Mouse (Mus musculus): Measurements from ENCODE around the gene Ddx10. TPM values are rescaled to one million over a fixed set of nuclear protein-coding genes. Genes with fewer than 3 reads are reported as not detected.
A peak's percentile ranks its signal among the peaks of the same experiment; 100 is the strongest.
"Not testable (repeated sequence)": the region's sequence is repeated elsewhere in the genome, so short reads cannot be mapped to it uniquely, and the experiment has no call there.

Ddx10 gene
- polyA plus RNA-seq, 1 experiment from 2014 or later = 21.1 TPM

DNA sequence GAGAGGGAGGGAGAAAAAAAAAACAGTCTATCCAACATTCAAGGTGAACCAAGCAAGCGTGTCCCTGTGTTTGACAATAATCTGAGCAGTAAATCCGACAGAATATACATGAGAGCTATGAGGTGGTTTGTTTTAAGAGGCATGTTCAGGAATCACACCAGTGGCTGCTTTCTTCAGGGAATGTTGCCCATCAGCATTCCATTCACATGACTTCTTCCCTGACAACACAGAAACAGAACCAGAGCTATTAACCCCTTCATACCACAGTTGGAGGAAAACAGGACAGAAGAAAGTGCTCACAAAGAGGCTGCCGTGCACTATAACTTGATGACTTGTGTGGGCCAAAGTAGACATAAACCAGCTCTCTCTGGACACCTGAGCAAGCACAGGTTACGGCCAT, 16.5 kb upstream of the Ddx10 start:
- WGBS = 76% methylated on average over 4 of the region's 4 CpGs
- H3K4me1 ChIP-seq (replicated peaks) = no peaks in the 10 kb centered on the region
- H3K4me3 ChIP-seq = no peak overlapping the region
- H3K27ac ChIP-seq = no peak overlapping the region
- no peaks in the 10 kb centered on the region for H3K27me3 ChIP-seq (ENCODE audit: insufficient read depth, poor library complexity, severe bottlenecking)
- H3K9me3 ChIP-seq = no peaks in the 10 kb centered on the region
- H3K36me3 ChIP-seq = no peaks in the 10 kb centered on the region
- no peak for DNase-seq (ENCODE audit: low spot score)

DNA sequence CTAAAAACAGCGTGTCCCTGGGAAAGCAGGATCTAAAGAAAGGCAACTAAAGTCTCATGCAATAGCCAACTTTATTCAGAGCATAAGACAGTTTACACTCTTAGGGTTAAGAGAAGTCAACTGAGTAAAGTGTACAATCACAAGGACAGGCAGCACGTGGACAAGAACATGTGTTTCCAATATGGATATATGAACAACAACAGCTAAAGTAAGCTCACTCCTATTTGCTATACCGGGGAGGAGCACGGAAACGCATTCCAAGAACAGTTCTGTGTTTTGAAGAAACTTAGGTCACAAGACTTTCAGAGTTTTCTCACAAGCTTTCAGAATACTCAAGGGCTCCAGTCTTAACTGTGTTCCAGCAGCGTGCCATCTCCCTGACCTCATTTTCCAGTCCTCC, 10.3 kb upstream of the Ddx10 start:
- no peak for DNase-seq (ENCODE audit: low spot score)

DNA sequence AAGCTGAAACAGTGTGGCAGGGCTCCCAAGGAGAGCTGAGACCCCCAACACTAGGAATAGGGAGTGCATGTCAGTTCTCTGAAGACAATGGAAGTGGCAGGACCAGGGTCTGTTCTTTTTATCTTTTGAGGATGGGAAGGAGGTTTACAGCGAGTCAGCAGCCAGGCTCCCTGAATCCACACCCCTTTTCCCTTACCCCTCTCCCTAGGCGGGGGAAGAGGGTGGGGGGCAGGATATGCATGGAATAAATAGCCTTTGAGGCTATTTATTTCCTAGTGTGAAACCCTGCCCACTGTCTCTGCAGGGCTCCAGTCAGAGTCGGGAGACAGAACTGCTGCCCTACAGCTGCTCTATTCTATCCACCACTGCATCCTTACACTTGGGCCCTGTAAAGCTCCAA, 9.9 kb upstream of the Ddx10 start:
- WGBS = 1% methylated on average over 3 of the region's 3 CpGs
- no peak overlapping the region for H3K4me3 ChIP-seq
- peaks cover 13% of the 10 kb centered on the region for H3K4me1 ChIP-seq (replicated peaks)
- H3K9me3 ChIP-seq = no peaks in the 10 kb centered on the region
- H3K27me3 ChIP-seq (ENCODE audit: insufficient read depth, poor library complexity, severe bottlenecking) = no peaks in the 10 kb centered on the region
- no peaks in the 10 kb centered on the region for H3K36me3 ChIP-seq
- DNase-seq (ENCODE audit: low spot score) = peak; percentile 10
- peak overlapping the region; percentile 20; the same call in 1 of the 2 replicates for H3K27ac ChIP-seq

More for the DNA sequence above, 10.3 kb upstream of the Ddx10 start:
- H3K27me3 ChIP-seq (ENCODE audit: insufficient read depth, poor library complexity, severe bottlenecking) = no peaks in the 10 kb centered on the region
- no peak overlapping the region for H3K27ac ChIP-seq
- H3K4me3 ChIP-seq = no peak overlapping the region
- no peaks in the 10 kb centered on the region for H3K36me3 ChIP-seq
- WGBS = 39% methylated on average over 6 of the region's 6 CpGs
- H3K9me3 ChIP-seq = no peaks in the 10 kb centered on the region
- H3K4me1 ChIP-seq (replicated peaks) = peaks cover 13% of the 10 kb centered on the region

DNA sequence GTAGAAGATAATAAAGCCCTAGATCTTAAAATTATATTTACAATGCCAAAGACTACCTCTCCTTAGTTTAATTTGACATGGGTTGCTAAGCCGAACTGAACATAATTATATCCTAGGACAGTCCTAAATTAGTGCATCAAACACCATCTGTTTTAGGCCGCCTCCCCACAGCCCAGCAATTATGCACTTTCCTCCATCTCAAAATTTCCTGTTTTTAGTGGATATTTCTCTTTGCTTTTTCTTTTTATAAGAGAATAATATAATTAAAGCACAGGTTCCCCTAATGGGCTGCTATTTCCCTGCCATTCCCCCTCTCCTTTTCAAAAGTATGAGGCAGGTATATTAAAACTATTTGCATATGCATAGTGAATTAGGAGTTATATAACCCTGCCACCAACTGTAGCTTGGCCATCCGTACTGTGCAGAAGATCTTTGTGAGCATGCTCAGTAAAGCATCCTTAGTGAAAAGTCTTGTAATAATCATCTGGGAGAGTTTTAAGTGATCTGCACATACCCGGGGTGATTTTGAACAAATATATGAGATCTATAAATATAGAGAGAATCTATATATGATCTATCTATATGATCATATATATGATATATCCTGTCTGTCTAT, 8.9 kb upstream of the Ddx10 start:
- no peak overlapping the region for H3K27ac ChIP-seq
- H3K4me3 ChIP-seq = no peak overlapping the region
- DNase-seq (ENCODE audit: low spot score) = no peak
- no peaks in the 10 kb centered on the region for H3K27me3 ChIP-seq (ENCODE audit: insufficient read depth, poor library complexity, severe bottlenecking)
- 86% methylated on average over 4 of the region's 4 CpGs for WGBS
- no peaks in the 10 kb centered on the region for H3K36me3 ChIP-seq
- peaks cover 13% of the 10 kb centered on the region for H3K4me1 ChIP-seq (replicated peaks)
- no peaks in the 10 kb centered on the region for H3K9me3 ChIP-seq

DNA sequence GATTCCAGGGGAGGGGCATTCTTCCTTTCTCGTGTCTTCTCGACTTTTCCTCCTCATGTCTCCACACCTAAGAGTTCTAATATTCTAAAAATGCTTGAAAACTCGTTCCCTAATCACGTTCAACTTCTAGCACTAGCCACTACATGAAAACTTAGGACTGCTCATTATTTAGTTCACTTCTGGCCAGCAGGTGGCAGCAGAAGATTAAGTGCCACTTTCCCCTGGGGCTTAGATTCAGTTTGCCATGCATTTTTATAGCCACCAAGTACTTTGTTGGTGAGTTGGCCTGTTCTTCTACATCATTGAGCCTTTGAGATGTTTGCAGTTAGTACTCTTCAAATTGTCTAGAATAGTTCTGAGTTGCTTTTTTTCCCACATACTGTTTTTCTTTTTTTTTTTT, 6.5 kb upstream of the Ddx10 start:
- DNase-seq (ENCODE audit: low spot score) = peak; percentile 62
- Histone ChIP-seq H3K4me3 (no peak overlapping the region), H3K9me3 (no peaks in the 10 kb centered on the region), H3K36me3 (no peaks in the 10 kb centered on the region), H3K4me1 (replicated peaks) (peaks cover 13% of the 10 kb centered on the region), H3K27ac (no peak overlapping the region), H3K27me3 (ENCODE audit: insufficient read depth, poor library complexity, severe bottlenecking) (no peaks in the 10 kb centered on the region)
- WGBS = 10% methylated on average over 4 of the region's 4 CpGs

DNA sequence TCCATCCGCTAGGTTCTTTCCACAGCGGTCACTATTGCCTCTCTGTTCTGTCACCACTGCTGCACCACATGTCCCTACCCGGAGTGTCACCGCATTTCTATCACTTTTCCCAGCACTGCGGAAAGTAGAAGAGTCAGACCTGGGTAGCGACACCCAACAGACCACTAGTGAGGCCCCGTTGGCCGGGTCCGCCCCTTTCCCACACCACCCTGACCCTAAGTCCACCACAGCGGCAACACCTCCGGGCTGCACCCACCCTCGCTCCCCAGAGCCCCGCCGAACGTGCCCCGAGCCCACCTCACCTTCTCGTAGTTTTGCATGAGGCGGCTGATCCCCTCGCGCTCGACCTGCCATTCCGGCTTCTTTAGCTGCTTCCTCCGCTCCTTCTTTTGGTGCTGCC, 337 bp downstream of the Ddx10 start:
- no peaks in the 10 kb centered on the region for H3K36me3 ChIP-seq
- no peaks in the 10 kb centered on the region for H3K27me3 ChIP-seq (ENCODE audit: insufficient read depth, poor library complexity, severe bottlenecking)
- peaks cover 21% of the 10 kb centered on the region for H3K4me1 ChIP-seq (replicated peaks)
- peak overlapping the region; percentile 91 for H3K4me3 ChIP-seq
- no peaks in the 10 kb centered on the region for H3K9me3 ChIP-seq
- DNase-seq (ENCODE audit: low spot score) = no peak
- under 1% methylated on average over 23 of the region's 23 CpGs for WGBS
- peak overlapping the region; percentile 72 for H3K27ac ChIP-seq

DNA sequence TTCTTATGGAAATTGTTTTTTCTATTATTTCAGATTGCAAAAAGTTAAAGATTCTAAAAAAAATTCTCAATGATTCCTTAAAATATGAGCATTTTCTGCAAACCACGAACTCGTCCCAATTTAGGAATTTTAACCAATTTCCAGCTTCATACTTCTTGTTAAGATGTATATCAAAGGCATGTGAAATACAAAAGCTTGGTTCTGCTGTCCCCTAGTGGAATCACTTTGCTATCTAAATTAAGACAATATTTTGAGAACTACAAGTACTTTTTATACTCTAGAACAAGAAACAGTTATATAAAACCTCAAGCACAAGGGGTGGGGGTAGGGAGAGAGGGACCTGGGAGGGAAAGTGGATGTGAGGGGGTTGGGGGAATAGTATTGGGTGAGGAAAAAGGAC, 29.7 kb downstream of the Ddx10 start:
- no peaks in the 10 kb centered on the region for H3K27me3 ChIP-seq (ENCODE audit: insufficient read depth, poor library complexity, severe bottlenecking)
- no peak overlapping the region for H3K4me3 ChIP-seq
- WGBS = 89% methylated on average over 2 of the region's 2 CpGs
- no peaks in the 10 kb centered on the region for H3K4me1 ChIP-seq (replicated peaks)
- no peak overlapping the region for H3K27ac ChIP-seq
- H3K36me3 ChIP-seq = peaks cover 9% of the 10 kb centered on the region
- no peak for DNase-seq (ENCODE audit: low spot score)
- no peaks in the 10 kb centered on the region for H3K9me3 ChIP-seq

DNA sequence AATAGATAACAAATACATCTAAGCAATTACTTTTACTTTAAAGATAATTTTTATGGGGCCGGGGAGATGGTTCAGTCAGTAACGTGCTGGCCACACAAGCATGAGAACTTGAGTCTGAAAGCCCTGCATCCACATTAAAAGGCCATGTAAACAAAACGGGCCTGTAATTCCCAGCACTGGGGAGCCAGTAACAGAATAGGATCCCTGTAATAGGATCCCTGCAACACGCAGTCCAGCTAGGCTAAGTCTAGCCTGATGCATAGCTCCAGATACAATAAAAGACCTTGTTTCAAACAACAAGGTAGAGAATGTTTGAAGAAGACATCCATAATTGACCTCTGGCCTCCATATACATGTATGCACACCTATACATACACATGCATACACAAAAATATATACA, 39.6 kb downstream of the Ddx10 start:
- WGBS = 80% methylated on average over 4 of the region's 4 CpGs
- no peak overlapping the region for H3K4me3 ChIP-seq
- peaks cover 18% of the 10 kb centered on the region for H3K36me3 ChIP-seq
- DNase-seq (ENCODE audit: low spot score) = no peak
- H3K27me3 ChIP-seq (ENCODE audit: insufficient read depth, poor library complexity, severe bottlenecking) = no peaks in the 10 kb centered on the region
- H3K4me1 ChIP-seq (replicated peaks) = no peaks in the 10 kb centered on the region
- no peak overlapping the region for H3K27ac ChIP-seq
- H3K9me3 ChIP-seq = no peaks in the 10 kb centered on the region

DNA sequence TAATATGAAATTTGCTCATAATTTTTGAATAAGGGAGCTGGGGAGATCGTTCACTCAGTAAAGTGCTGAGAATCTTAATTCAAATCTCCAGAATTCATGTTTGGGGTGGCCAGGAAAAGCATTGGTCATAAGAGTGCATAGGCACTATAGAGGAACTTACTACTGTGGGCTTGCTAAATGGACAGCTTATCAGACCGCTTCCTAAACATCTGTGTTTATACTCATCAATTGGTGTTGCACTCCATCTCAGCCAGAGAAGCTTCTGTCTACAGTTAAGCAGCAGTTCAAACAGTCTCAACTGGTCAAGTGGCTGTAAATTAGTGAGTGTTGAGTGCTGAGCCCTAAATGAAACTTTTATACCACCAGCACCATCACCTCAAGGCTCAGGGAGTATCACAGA, 73.3 kb downstream of the Ddx10 start:
- Histone ChIP-seq H3K9me3 (no peaks in the 10 kb centered on the region), H3K27ac (no peak overlapping the region), H3K4me3 (no peak overlapping the region), H3K4me1 (replicated peaks) (no peaks in the 10 kb centered on the region), H3K27me3 (ENCODE audit: insufficient read depth, poor library complexity, severe bottlenecking) (no peaks in the 10 kb centered on the region), H3K36me3 (no peaks in the 10 kb centered on the region)
- 91% methylated on average over 2 of the region's 2 CpGs for WGBS
- DNase-seq (ENCODE audit: low spot score) = no peak

DNA sequence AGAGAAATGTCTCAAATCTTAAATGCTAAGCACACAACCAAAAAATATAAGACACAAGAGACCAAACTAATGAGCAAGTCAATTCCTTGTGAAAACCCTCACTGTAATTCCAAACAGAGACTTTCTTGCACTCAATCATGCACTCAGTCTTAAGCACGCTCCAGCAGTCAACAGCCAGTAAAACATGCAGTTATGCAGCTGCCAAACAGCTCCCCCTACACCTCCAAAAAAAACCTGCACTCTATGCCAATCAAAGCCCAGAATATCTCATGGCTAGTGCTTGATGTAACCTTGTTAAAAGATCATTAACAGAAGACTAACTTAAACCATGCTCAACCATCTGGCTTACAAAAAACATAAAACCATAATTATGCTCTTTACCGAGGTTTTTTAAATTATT, 74.6 kb downstream of the Ddx10 start:
- no peaks in the 10 kb centered on the region for H3K36me3 ChIP-seq
- no peaks in the 10 kb centered on the region for H3K9me3 ChIP-seq
- H3K4me3 ChIP-seq = no peak overlapping the region
- no peak for DNase-seq (ENCODE audit: low spot score)
- H3K27ac ChIP-seq = no peak overlapping the region
- 73% methylated on average over 2 of the region's 2 CpGs for WGBS
- no peaks in the 10 kb centered on the region for H3K27me3 ChIP-seq (ENCODE audit: insufficient read depth, poor library complexity, severe bottlenecking)
- H3K4me1 ChIP-seq (replicated peaks) = no peaks in the 10 kb centered on the region

DNA sequence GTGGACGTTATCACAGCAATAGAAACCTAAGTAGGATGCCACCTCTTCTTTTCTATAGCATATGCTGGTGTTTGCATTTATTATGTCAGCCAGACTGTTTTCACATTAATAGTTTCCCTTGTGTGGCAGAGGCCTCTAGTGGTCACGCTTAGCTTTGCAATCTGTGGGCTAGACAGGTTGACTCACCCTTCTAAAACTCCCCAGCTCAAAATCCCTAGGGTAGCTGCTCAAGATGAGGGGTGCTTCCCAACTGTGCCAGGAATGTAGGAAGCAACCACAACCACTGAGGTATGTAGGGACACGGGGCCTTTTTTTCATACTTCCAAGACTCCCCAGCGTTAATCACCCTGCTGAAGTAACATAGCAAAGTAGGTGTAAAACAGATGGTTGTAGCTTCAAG, 103.6 kb downstream of the Ddx10 start:
- Histone ChIP-seq H3K36me3 (no peaks in the 10 kb centered on the region), H3K4me3 (no peak overlapping the region), H3K4me1 (replicated peaks) (no peaks in the 10 kb centered on the region), H3K9me3 (no peaks in the 10 kb centered on the region), H3K27ac (no peak overlapping the region), H3K27me3 (ENCODE audit: insufficient read depth, poor library complexity, severe bottlenecking) (no peaks in the 10 kb centered on the region)
- peak; percentile 48 for DNase-seq (ENCODE audit: low spot score)
- WGBS = 37% methylated on average over 4 of the region's 4 CpGs

DNA sequence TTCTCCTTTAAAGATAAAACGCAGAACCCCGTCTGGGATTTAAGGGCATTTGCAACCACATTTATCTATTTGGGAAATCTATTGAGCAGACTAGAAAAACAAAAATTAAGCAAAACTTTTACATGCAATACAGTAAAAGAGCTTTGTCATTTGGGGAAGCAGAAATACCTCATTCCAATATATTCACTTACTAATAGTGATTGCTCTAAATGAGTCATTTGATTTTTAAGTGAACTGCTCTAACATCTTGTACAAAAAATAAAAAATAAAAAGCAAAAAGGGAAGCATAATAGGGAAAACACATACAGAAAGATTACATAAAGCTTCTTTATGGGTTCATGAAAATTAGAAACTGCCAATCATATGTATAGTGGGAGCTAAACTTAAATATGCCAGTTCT, 104.3 kb downstream of the Ddx10 start:
- WGBS = 93% methylated on average over 2 of the region's 2 CpGs
- DNase-seq (ENCODE audit: low spot score) = no peak
- no peaks in the 10 kb centered on the region for H3K4me1 ChIP-seq (replicated peaks)

DNA sequence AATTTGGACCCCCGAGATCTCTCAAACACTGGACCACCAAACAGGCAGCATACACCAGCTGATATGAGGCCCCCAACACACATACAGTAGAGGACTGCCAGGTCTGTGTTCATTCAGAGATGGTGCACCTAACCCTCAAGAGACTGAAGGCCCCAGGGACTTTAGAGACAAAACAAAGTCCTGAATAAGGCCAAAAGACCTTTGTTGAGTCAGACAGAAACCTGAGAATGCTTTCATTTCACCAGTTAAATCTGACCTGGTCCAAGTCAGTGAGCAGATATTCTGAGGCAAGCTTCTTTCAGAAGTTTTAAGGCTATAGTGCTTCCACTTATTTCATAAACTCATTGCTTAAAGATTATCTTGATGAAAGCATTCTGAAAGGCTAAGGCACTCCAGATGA, 105.4 kb downstream of the Ddx10 start:
- not testable (repeated sequence) for H3K9me3 ChIP-seq; DNase-seq (ENCODE audit: low spot score); H3K4me3 ChIP-seq; H3K4me1 ChIP-seq (replicated peaks); H3K27ac ChIP-seq; H3K27me3 ChIP-seq (ENCODE audit: insufficient read depth, poor library complexity, severe bottlenecking); H3K36me3 ChIP-seq
- WGBS = 82% methylated on average over 1 of the region's 1 CpGs

More for the DNA sequence above, 104.3 kb downstream of the Ddx10 start:
- Histone ChIP-seq H3K27ac (no peak overlapping the region), H3K4me3 (no peak overlapping the region), H3K27me3 (ENCODE audit: insufficient read depth, poor library complexity, severe bottlenecking) (no peaks in the 10 kb centered on the region), H3K36me3 (no peaks in the 10 kb centered on the region), H3K9me3 (no peaks in the 10 kb centered on the region)

DNA sequence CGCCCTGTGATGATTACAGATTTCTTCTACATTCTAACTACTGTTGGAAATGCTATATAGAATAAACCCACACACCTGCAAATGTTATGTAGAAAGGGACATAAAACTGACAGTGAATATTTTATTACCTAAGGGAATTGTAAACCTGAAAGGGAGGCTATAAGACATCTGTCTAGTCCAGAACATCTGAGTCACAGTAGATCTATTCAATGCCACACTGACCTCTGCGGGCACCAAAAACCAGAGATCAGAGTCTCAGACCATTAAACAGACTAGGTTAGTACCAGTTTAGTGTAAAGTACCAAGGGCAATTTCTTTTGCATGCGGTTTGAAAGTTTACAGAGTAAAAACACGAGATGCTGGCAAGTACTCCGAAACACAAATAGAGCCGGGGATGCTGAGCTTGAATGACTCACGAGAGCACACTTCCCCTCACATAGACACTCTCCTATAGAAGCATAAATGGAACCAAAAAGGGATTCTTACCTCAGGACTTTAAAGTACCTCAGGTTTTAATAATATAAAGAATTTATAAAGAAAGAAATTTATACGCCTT, 107.2 kb downstream of the Ddx10 start:
- no peak for DNase-seq (ENCODE audit: low spot score)
- Histone ChIP-seq H3K4me3 (no peak overlapping the region), H3K9me3 (no peaks in the 10 kb centered on the region), H3K4me1 (replicated peaks) (no peaks in the 10 kb centered on the region), H3K27ac (no peak overlapping the region), H3K27me3 (ENCODE audit: insufficient read depth, poor library complexity, severe bottlenecking) (no peaks in the 10 kb centered on the region), H3K36me3 (no peaks in the 10 kb centered on the region)
- 92% methylated on average over 8 of the region's 8 CpGs for WGBS
